Mouse (Mus musculus): Measurements from ENCODE around the gene Zfp446. TPM values are rescaled to one million over a fixed set of nuclear protein-coding genes. Genes with fewer than 3 reads are reported as not detected.
"Not testable (repeated sequence)": the region's sequence is repeated elsewhere in the genome, so short reads cannot be mapped to it uniquely, and the experiment has no call there.

The Zfp446 gene
- 2.1 and 2.4 TPM in 2 replicates for polyA plus RNA-seq (2012; rRNA removed)
- polyA plus RNA-seq (2014; fragmentation: Nextera tagmentation; extraction: Ambion mirVana) = 0.93 and 1.1 TPM in 2 replicates

DNA sequence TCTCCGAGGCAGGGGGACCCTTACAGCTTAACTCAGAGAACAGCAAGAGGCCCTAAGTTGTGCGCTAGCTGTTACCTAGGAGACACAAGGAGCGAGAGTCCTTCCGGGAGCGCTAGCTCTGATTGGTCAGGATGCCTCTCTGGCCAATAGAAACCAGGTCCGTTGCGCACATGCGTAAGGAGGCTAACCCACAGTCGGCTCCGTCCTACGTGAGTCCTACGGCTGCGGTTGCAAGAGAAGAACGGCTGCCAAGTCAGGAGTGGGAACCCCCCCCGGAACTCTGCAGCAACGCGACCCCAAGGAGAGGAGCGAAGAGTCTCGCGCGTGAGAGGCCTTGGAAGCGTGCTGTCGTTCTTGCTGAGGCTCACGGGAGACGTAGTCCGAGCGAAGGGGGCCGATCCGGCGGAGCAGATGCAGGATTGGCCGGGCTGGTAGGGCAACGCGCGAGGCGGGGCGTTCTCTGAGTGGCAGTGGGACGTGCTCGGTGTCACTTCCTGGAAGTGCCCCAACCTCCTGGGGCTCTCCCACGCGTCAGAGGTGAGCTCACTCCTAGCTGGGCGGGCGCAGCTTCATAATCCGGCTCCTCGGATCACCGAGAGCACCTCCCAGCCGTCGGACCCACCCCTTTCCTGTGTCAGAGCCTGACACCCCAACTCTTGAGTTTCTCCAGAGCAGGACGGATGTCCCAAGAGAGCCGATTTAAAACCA, at the start of gene Zfp446:
Gene Zfp446, plus strand, starts transcription at position 167 of the 708 bp plus-strand sequence.
- H3K4me2 ChIP-seq (ENCODE audit: low read depth) = peak within 1 kb of the TSS; percentile 98
- ATAC-seq (ENCODE audit: insufficient read depth) (peak; percentile 99), DNase-seq (ENCODE audit: low read depth in 3 of 3, low spot score in 3 of 3) (peak; percentile 96 to 97 (median 96))
- H3K4me1 ChIP-seq (replicated peaks; ENCODE audit: control insufficient read depth in 2 of 2, insufficient read depth in 2 of 2, low read length in 1 of 2) = peaks cover 16 to 20% of the 10 kb centered on the region in 2 experiments
- no peaks in the 10 kb centered on the region for H3K27me3 ChIP-seq (ENCODE audit: control insufficient read depth, insufficient read depth, low read length)
- H3K9me3 ChIP-seq (ENCODE audit: control insufficient read depth, low read length) = no peaks in the 10 kb centered on the region
- TF ChIP-seq CTCF (IDR thresholded peaks at IDR 0.05; ENCODE audit: low read depth) = 0 out of 2 replicates have a peak, but pooled peaks have one; percentile 10
- no peak for TF ChIP-seq EP300 (IDR thresholded peaks at IDR 0.05; ENCODE audit: low read depth)
- peak within 1 kb of the TSS; percentile 77 to 78 for H3K4me3 ChIP-seq (ENCODE audit: insufficient read depth in 1 of 2, low read depth in 2 of 2, low read length in 2 of 2)
- H3K36me3 ChIP-seq (replicated peaks; ENCODE audit: control insufficient read depth, insufficient read depth, low read depth) = no peaks in the 10 kb centered on the region
- peak within 1 kb of the TSS; percentile 89 for H3K9ac ChIP-seq (replicated peaks)
- WGBS (ENCODE audit: insufficient replicate concordance) = under 1% methylated on average over 49 of the region's 49 CpGs
- peak within 1 kb of the TSS; percentile 91 for H3K27ac ChIP-seq

DNA sequence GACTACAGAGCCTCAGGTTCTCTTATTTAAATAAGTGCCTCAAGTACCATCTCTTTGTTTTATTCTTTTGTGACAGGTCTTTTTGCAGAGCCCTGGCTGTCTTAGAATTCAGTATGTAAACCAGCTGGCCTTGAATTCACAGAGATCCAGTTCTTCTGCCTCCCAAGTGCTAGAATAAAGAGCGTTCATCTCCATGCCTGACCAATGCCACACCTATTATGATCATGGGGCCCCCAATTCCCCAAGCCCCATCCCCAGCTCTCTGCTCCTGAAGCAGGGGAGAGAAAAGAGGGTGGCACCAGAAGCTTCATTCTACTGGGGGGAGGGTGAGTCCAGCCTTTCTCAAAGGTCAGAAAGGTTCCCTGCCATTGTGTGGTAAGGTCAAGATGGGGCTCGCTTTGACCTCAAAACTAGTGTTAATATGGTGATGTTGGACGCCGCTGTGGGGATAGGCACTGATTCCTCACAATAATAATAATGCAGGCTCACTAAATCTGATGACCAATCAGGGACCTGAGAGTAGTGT, 44.0 kb upstream of the Zfp446 start:
- H3K27me3 ChIP-seq (ENCODE audit: control insufficient read depth, insufficient read depth, low read length) = 0 out of 2 replicates have a peak, but pooled peaks cover 2% of the 10 kb centered on the region
- H3K27ac ChIP-seq = no peak overlapping the region
- DNase-seq (ENCODE audit: low read depth in 3 of 3, low spot score in 3 of 3) (no peak), ATAC-seq (ENCODE audit: insufficient read depth) (no peak)
- 76% methylated on average over 4 of the region's 4 CpGs for WGBS (ENCODE audit: insufficient replicate concordance)
- H3K9me3 ChIP-seq (ENCODE audit: control insufficient read depth, low read length) = no peaks in the 10 kb centered on the region
- H3K9ac ChIP-seq (replicated peaks) = no peak overlapping the region
- no peak overlapping the region for H3K4me2 ChIP-seq (ENCODE audit: low read depth)
- no peaks in the 10 kb centered on the region for H3K4me1 ChIP-seq (replicated peaks; ENCODE audit: control insufficient read depth in 2 of 2, insufficient read depth in 2 of 2, low read length in 1 of 2)
- H3K4me3 ChIP-seq (ENCODE audit: insufficient read depth in 1 of 2, low read depth in 2 of 2, low read length in 2 of 2) = no peak overlapping the region
- H3K36me3 ChIP-seq (replicated peaks; ENCODE audit: control insufficient read depth, insufficient read depth, low read depth) = no peaks in the 10 kb centered on the region
- TF ChIP-seq EP300 (IDR thresholded peaks at IDR 0.05; ENCODE audit: low read depth) = no peak
- TF ChIP-seq CTCF (IDR thresholded peaks at IDR 0.05; ENCODE audit: low read depth) = no peak

DNA sequence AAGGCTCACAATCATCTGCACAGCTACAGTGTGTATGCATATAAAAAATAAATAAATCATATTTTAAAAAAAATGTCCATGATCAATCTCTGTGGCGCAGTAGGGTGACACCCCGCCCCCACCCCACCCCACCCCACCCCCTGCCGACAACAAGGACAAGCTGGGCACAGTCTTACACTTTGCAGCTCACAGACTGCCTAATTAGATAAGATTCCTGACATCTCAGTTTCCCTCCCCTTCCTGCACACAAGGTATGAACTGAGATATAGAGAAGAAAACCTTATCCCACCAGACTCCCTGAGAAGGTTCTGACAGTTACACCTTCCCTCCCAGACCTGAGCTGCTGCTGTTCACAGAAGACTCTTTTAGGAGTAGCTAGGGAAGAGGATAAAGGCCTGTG, 42.8 kb upstream of the Zfp446 start:
- no peak for TF ChIP-seq CTCF (IDR thresholded peaks at IDR 0.05; ENCODE audit: low read depth)
- no peak for TF ChIP-seq EP300 (IDR thresholded peaks at IDR 0.05; ENCODE audit: low read depth)
- no peak for DNase-seq (ENCODE audit: low read depth in 3 of 3, low spot score in 3 of 3)
- 26% methylated on average over 3 of the region's 3 CpGs for WGBS (ENCODE audit: insufficient replicate concordance)
- H3K27ac ChIP-seq = no peak overlapping the region
- H3K27me3 ChIP-seq (ENCODE audit: control insufficient read depth, insufficient read depth, low read length) = no peaks in the 10 kb centered on the region
- ATAC-seq (ENCODE audit: insufficient read depth) = 0 out of 2 replicates have a peak, but pooled peaks have one; percentile 24
- no peak overlapping the region for H3K9ac ChIP-seq (replicated peaks)
- H3K4me1 ChIP-seq (replicated peaks; ENCODE audit: control insufficient read depth in 2 of 2, insufficient read depth in 2 of 2, low read length in 1 of 2) = no peaks in the 10 kb centered on the region
- no peaks in the 10 kb centered on the region for H3K36me3 ChIP-seq (replicated peaks; ENCODE audit: control insufficient read depth, insufficient read depth, low read depth)
- no peak overlapping the region for H3K4me2 ChIP-seq (ENCODE audit: low read depth)
- H3K9me3 ChIP-seq (ENCODE audit: control insufficient read depth, low read length) = no peaks in the 10 kb centered on the region
- no peak overlapping the region for H3K4me3 ChIP-seq (ENCODE audit: insufficient read depth in 1 of 2, low read depth in 2 of 2, low read length in 2 of 2)

DNA sequence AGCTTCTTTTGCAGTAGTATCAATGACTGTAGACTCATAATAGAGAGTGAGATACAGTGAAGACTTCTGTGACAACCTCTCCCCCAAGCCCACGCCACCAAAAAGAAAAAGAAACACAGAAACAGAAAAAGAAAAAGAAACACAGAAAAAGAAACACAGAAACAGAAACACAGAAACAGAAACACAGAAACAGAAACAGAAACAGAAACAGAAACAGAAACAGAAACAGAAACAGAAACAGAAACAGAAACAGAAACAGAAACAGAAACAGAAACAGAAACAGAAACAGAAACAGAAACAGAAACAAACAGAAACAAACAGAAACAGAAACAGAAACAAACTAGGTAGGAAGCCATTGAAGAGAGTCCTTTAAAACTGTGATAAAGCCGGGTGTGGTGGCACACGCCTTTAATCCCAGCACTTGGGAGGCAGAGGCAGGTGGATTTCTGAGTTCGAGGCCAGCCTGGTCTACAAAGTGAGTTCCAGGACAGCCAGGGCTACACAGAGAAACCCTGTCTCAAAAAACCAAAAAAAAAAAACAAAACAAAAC, 40.3 kb upstream of the Zfp446 start:
- DNase-seq (ENCODE audit: low read depth in 3 of 3, low spot score in 3 of 3); H3K4me1 ChIP-seq (replicated peaks; ENCODE audit: control insufficient read depth in 2 of 2, insufficient read depth in 2 of 2, low read length in 1 of 2); ATAC-seq (ENCODE audit: insufficient read depth); H3K9me3 ChIP-seq (ENCODE audit: control insufficient read depth, low read length); H3K9ac ChIP-seq (replicated peaks); H3K36me3 ChIP-seq (replicated peaks; ENCODE audit: control insufficient read depth, insufficient read depth, low read depth); H3K4me3 ChIP-seq (ENCODE audit: insufficient read depth in 1 of 2, low read depth in 2 of 2, low read length in 2 of 2); H3K4me2 ChIP-seq (ENCODE audit: low read depth); H3K27ac ChIP-seq; H3K27me3 ChIP-seq (ENCODE audit: control insufficient read depth, insufficient read depth, low read length): not testable (repeated sequence)
- 65% methylated on average over 4 of the region's 4 CpGs for WGBS (ENCODE audit: insufficient replicate concordance)

DNA sequence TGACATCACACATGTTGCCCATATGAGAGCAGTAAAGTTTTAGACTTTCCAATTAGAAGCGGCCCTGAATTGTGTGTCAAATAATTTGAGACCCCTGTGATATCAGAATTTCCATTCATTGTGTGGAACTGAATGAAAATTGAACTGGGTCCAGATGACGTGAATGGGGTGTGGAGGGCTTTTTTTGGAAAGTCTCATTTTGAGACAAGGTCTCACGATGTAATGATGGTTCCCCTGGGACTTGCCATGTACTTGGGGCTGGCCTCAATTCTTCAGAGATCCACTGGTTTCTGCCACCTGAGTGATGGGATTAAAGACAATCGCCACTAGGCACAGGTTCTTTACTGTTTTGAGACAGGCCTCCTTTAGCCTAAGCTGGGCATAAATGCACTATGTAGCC, 37.0 kb upstream of the Zfp446 start:
- Histone ChIP-seq H3K4me3 (ENCODE audit: insufficient read depth in 1 of 2, low read depth in 2 of 2, low read length in 2 of 2) (no peak overlapping the region), H3K36me3 (replicated peaks; ENCODE audit: control insufficient read depth, insufficient read depth, low read depth) (no peaks in the 10 kb centered on the region), H3K9ac (replicated peaks) (no peak overlapping the region), H3K27me3 (ENCODE audit: control insufficient read depth, insufficient read depth, low read length) (no peaks in the 10 kb centered on the region), H3K4me1 (replicated peaks; ENCODE audit: control insufficient read depth in 2 of 2, insufficient read depth in 2 of 2, low read length in 1 of 2) (no peaks in the 10 kb centered on the region), H3K9me3 (ENCODE audit: control insufficient read depth, low read length) (no peaks in the 10 kb centered on the region), H3K4me2 (ENCODE audit: low read depth) (no peak overlapping the region), H3K27ac (no peak overlapping the region)
- TF ChIP-seq CTCF (IDR thresholded peaks at IDR 0.05; ENCODE audit: low read depth) (no peak), EP300 (IDR thresholded peaks at IDR 0.05; ENCODE audit: low read depth) (no peak)
- no peak for DNase-seq (ENCODE audit: low read depth in 3 of 3, low spot score in 3 of 3)
- no peak for ATAC-seq (ENCODE audit: insufficient read depth)
- WGBS (ENCODE audit: insufficient replicate concordance) = 66% methylated on average over 4 of the region's 4 CpGs

Measured in liver, embryonic 14.5 days (tissue).